Mouse (Mus musculus) CD4-positive, CD25-positive, alpha-beta regulatory T cell, adult 9 weeks (primary cell): ENCODE data around the gene Unc5b. TPM values are rescaled to one million over a fixed set of nuclear protein-coding genes. Genes with fewer than 3 reads are reported as not detected.

Experiments
- polyA plus RNA-seq: library from polyadenylated mRNA; unstranded; fragments of 100-300 nt; shearing (Covaris generic); gene quantifications from one replicate; pipeline ENCODE4 v1.2.1, GENCODE M21; 2017

The Unc5b gene
- polyA plus RNA-seq = not detected

DNA sequence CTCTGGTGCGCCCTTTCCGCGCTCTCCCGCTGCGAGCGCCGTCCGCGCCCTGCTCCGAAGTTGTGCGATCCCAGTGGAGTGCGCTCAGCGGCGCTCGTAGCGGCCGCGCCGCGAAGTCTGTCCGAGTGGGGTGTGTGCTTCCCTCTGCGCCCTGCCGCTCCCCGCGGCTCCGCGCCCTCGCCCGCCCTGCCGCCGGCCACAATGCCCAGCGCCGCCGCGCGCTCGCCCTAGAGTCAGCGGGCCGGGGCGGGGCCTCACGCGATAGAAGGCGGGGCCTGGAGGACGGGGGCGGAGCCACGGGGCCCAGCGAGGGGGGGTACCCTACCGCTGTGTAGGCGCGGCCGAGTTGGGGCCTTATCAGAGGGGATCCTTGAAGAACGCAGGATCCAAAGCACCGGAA is at the start of gene Unc5b:
Unc5b (minus strand) TSS at position 203 of the 400 bp plus-strand sequence.

GRCm38 (mm10) chr10:60752040-60753020 is 79.1 kb downstream of the Unc5b start, which contains the start of gene Slc29a3:
TSS of gene Slc29a3 (minus strand) at chr10:60752794.

Other genes starting within 250 kb of the Unc5b start
- 24.6 TPM for gene Cdh23, start 135.1 kb downstream of the Unc5b start, polyA plus RNA-seq
- gene Slc29a3, start 78.8 kb downstream of the Unc5b start, polyA plus RNA-seq = 24.5 TPM